Mouse (Mus musculus): ENCODE results near the gene Rangap1. TPM values are rescaled to one million over a fixed set of nuclear protein-coding genes. Genes with fewer than 3 reads are reported as not detected.

The Rangap1 gene
- polyA plus RNA-seq (2012; rRNA removed) (69.7 and 74.3 TPM in 2 replicates), polyA plus RNA-seq (2014; fragmentation: Nextera tagmentation; extraction: Ambion mirVana) (83.7 and 86.6 TPM in 2 replicates)

GRCm38 (mm10) chr15:81744992-81745600 is at the start of gene Rangap1, which contains the start of gene Zc3h7b:
TSS of gene Rangap1 (minus strand) at chr15:81745530.
TSS of gene Zc3h7b (plus strand) at chr15:81745057.
- H3K4me3 ChIP-seq (replicated peaks; ENCODE audit: low read length), result peak within 1 kb of the TSS; percentile 73
- peak; percentile 88 for ATAC-seq (ENCODE audit: low FRiP score, low read depth)
- H3K36me3 ChIP-seq (ENCODE audit: control insufficient read depth, insufficient read depth, low read length), result 0 out of 2 replicates have a peak, but pooled peaks cover 4% of the 10 kb centered on the region
- H3K4me2 ChIP-seq (replicated peaks; ENCODE audit: low read depth, low read length, severe bottlenecking), result peak within 1 kb of the TSS; percentile 78
- peak; percentile 59; the same call in 1 of the 2 replicates for TF ChIP-seq POLR2A (IDR thresholded peaks at IDR 0.05; ENCODE audit: borderline replicate concordance, extremely low read depth, insufficient read depth, insufficient read length)
- H3K9ac ChIP-seq (ENCODE audit: low read depth, low read length, severe bottlenecking), result peak within 1 kb of the TSS; percentile 94
- H3K27me3 ChIP-seq (ENCODE audit: control insufficient read depth, insufficient read depth, low read length), result no peaks in the 10 kb centered on the region
- no peaks in the 10 kb centered on the region for H3K9me3 ChIP-seq (ENCODE audit: control insufficient read depth, low read length)
- 2% methylated on average over 60 of the region's 65 CpGs for WGBS
- DNase-seq (ENCODE audit: low spot score), result peak; percentile 74
- H3K27ac ChIP-seq (replicated peaks; ENCODE audit: low read depth, low read length), result peak within 1 kb of the TSS; percentile 90
- peaks cover 6% of the 10 kb centered on the region for H3K4me1 ChIP-seq (ENCODE audit: control insufficient read depth, insufficient read depth, low read length)

GRCm38 (mm10) chr15:81792444-81792843 is 47.1 kb upstream of the Rangap1 start:
- H3K36me3 ChIP-seq (ENCODE audit: control insufficient read depth, insufficient read depth, low read length), result peaks cover 83% of the 10 kb centered on the region
- TF ChIP-seq POLR2A (IDR thresholded peaks at IDR 0.05; ENCODE audit: borderline replicate concordance, extremely low read depth, insufficient read depth, insufficient read length), result no peak
- DNase-seq (ENCODE audit: low spot score) (no peak), ATAC-seq (ENCODE audit: low FRiP score, low read depth) (no peak)
- 92% methylated on average over 9 of the region's 9 CpGs for WGBS
- H3K4me2 ChIP-seq (replicated peaks; ENCODE audit: low read depth, low read length, severe bottlenecking), result no peak overlapping the region
- H3K27me3 ChIP-seq (ENCODE audit: control insufficient read depth, insufficient read depth, low read length), result no peaks in the 10 kb centered on the region
- H3K4me3 ChIP-seq (replicated peaks; ENCODE audit: low read length), result no peak overlapping the region
- no peaks in the 10 kb centered on the region for H3K4me1 ChIP-seq (ENCODE audit: control insufficient read depth, insufficient read depth, low read length)
- no peaks in the 10 kb centered on the region for H3K9me3 ChIP-seq (ENCODE audit: control insufficient read depth, low read length)
- H3K27ac ChIP-seq (replicated peaks; ENCODE audit: low read depth, low read length), result no peak overlapping the region
- H3K9ac ChIP-seq (ENCODE audit: low read depth, low read length, severe bottlenecking), result no peak overlapping the region

GRCm38 (mm10) chr15:81787525-81787924 is 42.2 kb upstream of the Rangap1 start:
- ATAC-seq (ENCODE audit: low FRiP score, low read depth) (no peak), DNase-seq (ENCODE audit: low spot score) (no peak)
- no peak overlapping the region for H3K27ac ChIP-seq (replicated peaks; ENCODE audit: low read depth, low read length)
- H3K9ac ChIP-seq (ENCODE audit: low read depth, low read length, severe bottlenecking), result no peak overlapping the region
- no peak overlapping the region for H3K4me3 ChIP-seq (replicated peaks; ENCODE audit: low read length)
- no peaks in the 10 kb centered on the region for H3K27me3 ChIP-seq (ENCODE audit: control insufficient read depth, insufficient read depth, low read length)
- no peak overlapping the region for H3K4me2 ChIP-seq (replicated peaks; ENCODE audit: low read depth, low read length, severe bottlenecking)
- peaks cover 95% of the 10 kb centered on the region for H3K36me3 ChIP-seq (ENCODE audit: control insufficient read depth, insufficient read depth, low read length)
- 90% methylated on average over 13 of the region's 13 CpGs for WGBS
- no peak for TF ChIP-seq POLR2A (IDR thresholded peaks at IDR 0.05; ENCODE audit: borderline replicate concordance, extremely low read depth, insufficient read depth, insufficient read length)
- H3K4me1 ChIP-seq (ENCODE audit: control insufficient read depth, insufficient read depth, low read length), result no peaks in the 10 kb centered on the region
- no peaks in the 10 kb centered on the region for H3K9me3 ChIP-seq (ENCODE audit: control insufficient read depth, low read length)

- Histone ChIP-seq H3K4me1 (ENCODE audit: control insufficient read depth, insufficient read depth, low read length) (no peaks in the 10 kb centered on the region), H3K27ac (replicated peaks; ENCODE audit: low read depth, low read length) (no peak overlapping the region), H3K9me3 (ENCODE audit: control insufficient read depth, low read length) (no peaks in the 10 kb centered on the region), H3K9ac (ENCODE audit: low read depth, low read length, severe bottlenecking) (no peak overlapping the region), H3K27me3 (ENCODE audit: control insufficient read depth, insufficient read depth, low read length) (no peaks in the 10 kb centered on the region), H3K4me3 (replicated peaks; ENCODE audit: low read length) (no peak overlapping the region), H3K36me3 (ENCODE audit: control insufficient read depth, insufficient read depth, low read length) (peaks cover 96% of the 10 kb centered on the region), H3K4me2 (replicated peaks; ENCODE audit: low read depth, low read length, severe bottlenecking) (no peak overlapping the region)
- WGBS, result 98% methylated on average over 8 of the region's 8 CpGs
- DNase-seq (ENCODE audit: low spot score), result no peak
- TF ChIP-seq POLR2A (IDR thresholded peaks at IDR 0.05; ENCODE audit: borderline replicate concordance, extremely low read depth, insufficient read depth, insufficient read length), result no peak
- no peak for ATAC-seq (ENCODE audit: low FRiP score, low read depth)
Observed at GRCm38 (mm10) chr15:81785701-81786100, 40.4 kb upstream of the Rangap1 start.

GRCm38 (mm10) chr15:81784762-81785161 is 39.4 kb upstream of the Rangap1 start:
- Histone ChIP-seq H3K9ac (ENCODE audit: low read depth, low read length, severe bottlenecking) (no peak overlapping the region), H3K4me2 (replicated peaks; ENCODE audit: low read depth, low read length, severe bottlenecking) (no peak overlapping the region), H3K36me3 (ENCODE audit: control insufficient read depth, insufficient read depth, low read length) (peaks cover 97% of the 10 kb centered on the region), H3K27me3 (ENCODE audit: control insufficient read depth, insufficient read depth, low read length) (no peaks in the 10 kb centered on the region), H3K4me1 (ENCODE audit: control insufficient read depth, insufficient read depth, low read length) (no peaks in the 10 kb centered on the region), H3K4me3 (replicated peaks; ENCODE audit: low read length) (no peak overlapping the region), H3K9me3 (ENCODE audit: control insufficient read depth, low read length) (no peaks in the 10 kb centered on the region), H3K27ac (replicated peaks; ENCODE audit: low read depth, low read length) (no peak overlapping the region)
- TF ChIP-seq POLR2A (IDR thresholded peaks at IDR 0.05; ENCODE audit: borderline replicate concordance, extremely low read depth, insufficient read depth, insufficient read length), result no peak
- ATAC-seq (ENCODE audit: low FRiP score, low read depth), result no peak
- peak; percentile 29 for DNase-seq (ENCODE audit: low spot score)
- 59% methylated on average over 5 of the region's 5 CpGs for WGBS

Data from limb, embryonic 14.5 days (tissue).